Mouse (Mus musculus) adipocyte (in vitro differentiated cells): Measurements from ENCODE around the gene Hsp90b1.
"Not testable (repeated sequence)": the region's sequence is repeated elsewhere in the genome, so short reads cannot be mapped to it uniquely, and the experiment has no call there.

Source experiments
- DNase-seq: peaks from one replicate; pipeline ENCODE4 v3.0.0-alpha.2; 2016; ENCODE audit warnings: low spot score

The Hsp90b1 gene

GRCm38 (mm10) chr10:86705318-86705921 is at the start of gene Hsp90b1, which contains the start of gene Ttc41:
Gene Hsp90b1 (minus strand): TSS chr10:86705509.
Gene Ttc41 (plus strand): TSS chr10:86705811.
- DNase-seq, result peak; percentile 100

GRCm38 (mm10) chr10:86744306-86744705 is 39.0 kb upstream of the Hsp90b1 start:
- DNase-seq, result no peak

DNA sequence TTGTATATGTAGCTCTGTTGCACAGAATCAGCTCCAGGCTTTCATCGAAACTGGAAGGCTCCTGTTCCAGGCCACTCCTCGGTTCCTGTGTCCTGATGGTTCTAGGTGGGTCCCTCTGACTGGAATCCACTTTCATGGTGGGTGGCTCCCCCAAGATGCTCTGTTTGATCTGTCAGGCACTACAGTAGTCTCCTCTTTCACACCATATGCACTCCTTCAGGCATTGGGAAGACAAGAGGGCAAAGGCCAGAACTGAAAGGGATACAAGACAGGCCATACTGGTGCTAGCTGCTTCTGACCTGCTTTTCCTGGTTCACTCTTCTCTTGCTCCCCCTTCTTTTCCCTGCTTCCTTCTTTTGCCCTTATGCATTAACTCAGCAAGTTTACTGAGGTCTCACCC is 37.6 kb upstream of the Hsp90b1 start:
- DNase-seq, result no peak

DNA sequence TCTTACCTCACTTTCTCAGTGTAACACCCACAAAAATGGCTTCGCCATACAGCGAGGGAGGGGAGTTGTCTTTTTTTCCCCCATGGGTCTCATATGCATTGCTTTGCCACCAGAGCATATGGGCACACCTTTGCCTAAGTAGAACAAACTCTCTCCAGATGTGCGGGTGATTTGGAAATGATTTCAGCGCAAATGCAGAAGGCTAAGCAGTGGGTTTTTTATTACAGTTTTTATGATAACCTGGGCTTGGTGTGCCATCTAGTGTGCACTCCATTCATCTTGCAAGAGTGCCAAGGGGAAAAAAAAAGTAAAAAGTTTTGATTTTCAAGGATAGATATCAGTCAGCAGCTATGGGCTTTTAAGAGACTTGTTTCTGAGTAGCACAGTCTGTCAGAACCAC is 29.7 kb upstream of the Hsp90b1 start:
- peak; percentile 29 for DNase-seq

DNA sequence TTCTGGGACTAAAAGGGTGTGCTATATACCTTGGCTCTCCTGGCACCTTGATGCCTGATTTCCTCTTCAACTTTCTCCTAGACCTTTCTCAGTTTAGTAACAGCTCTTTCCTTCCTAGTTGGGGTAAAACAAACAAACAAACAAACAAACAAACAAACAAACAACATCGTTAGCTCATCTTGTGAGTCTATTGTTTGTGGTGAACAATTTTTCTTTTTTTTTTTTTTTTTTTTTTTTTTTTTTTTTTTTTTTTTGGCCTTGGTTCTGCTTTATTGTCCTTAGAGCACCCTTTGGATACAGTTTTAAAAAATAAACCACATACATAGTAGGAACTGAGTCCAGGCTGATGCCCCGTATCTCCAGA is 26.2 kb upstream of the Hsp90b1 start:
- no peak for DNase-seq

- DNase-seq, result peak; percentile 82
Measured at GRCm38 (mm10) chr10:86730823-86731499, 25.7 kb upstream of the Hsp90b1 start.

DNA sequence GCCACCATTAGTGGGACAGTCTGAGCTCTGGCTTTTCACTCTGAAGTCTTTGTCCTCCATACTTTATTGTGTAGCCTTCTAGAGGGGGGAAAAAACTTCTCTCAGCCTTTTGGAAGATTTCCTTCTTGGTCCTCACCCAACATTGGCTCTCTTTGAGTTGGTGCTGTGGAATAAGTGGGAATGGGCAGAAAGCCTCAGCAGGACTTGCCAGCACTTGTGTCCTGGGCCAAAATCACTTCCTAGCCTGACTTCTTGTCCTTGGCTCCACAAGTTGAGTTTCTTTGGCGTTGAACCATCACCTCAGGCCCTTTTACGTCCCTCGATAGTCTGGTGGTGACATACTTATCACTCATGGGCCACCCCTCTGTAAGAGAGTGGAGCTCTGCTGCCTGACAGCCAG is 22.9 kb upstream of the Hsp90b1 start:
- DNase-seq, result peak; percentile 64

GRCm38 (mm10) chr10:86727548-86727980 is 22.3 kb upstream of the Hsp90b1 start:
- no peak for DNase-seq

- peak; percentile 31 for DNase-seq
Measured at GRCm38 (mm10) chr10:86712156-86712555, 6.8 kb upstream of the Hsp90b1 start.

DNA sequence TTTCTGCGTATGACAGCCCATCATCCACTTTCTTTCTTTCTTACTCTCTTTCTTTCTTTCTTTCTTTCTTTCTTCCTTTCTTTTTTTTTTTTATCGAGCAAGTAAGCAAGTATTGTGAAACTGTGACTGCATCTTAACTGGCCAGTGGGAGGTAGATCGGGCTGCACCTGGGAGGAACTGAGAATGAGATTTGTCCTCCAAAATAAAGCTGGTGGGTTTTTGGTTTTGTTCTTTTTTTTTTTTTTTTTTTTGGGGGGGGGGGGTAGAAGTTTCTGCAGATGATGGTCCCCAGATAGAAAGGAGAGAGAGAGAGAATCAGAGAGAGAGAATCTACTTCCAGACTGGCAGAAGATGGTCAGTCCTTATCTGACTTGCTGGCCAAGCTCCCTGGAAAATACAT is 1.8 kb upstream of the Hsp90b1 start:
- DNase-seq, result no peak

DNA sequence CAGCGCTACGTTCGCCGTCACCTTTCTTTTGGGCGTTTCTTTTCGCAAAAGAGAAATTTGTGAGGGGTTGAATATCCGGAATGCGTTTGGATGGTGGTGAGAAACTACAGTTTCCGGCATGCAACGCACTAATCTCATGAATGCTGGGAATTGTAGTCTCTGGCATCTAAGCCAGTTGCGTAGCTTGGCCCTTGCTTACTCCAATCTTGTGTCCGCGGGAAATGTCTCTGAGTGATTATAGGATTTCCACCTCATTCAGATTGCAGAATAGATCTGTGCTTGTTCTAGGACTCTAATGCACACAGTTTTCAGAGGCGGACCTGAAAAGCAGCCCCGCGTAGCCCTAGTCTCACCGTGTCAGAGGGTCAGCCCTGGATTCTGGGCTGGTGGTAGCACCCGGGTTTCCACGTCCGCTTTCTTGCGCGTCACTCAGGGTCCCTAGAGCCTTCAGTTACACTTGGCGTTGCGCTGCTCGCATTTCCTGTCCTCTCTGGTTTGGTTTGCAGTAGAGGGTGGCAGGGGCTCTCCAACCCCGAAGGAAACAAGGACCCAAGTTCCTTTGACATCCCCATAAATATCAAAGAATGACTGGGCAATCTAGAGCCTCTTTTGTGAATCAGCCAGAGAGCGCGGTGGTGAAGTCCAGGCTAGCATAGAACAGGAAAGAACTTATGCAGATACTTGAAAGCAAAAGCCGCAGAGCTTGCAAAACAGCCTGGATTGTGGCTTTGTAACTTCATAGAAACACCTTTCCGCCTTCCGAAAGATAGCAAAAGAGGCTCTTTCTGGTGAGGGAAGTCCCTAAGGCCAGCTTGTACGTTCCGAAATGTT is 828 bp upstream of the Hsp90b1 start:
- no peak for DNase-seq

GRCm38 (mm10) chr10:86704589-86705191 is 619 bp downstream of the Hsp90b1 start:
- peak; percentile 58 for DNase-seq

DNA sequence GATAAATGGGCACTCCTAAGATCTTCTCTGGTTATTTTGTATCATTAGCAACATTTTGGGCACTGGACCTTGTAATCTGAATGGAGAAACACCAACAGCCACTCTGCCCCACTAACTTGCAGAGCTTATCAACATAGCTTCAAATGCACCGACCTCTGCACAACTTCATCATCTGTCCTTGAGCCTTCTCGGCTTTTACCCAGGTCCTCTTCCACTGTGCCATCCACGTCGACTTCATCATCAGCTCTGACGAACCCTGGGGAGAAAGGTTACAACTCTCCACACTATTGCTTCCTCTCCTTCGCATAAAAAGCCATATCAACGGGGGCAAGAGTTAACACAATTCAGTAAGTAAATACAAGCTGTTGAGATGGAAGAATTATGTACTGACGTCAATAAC is 1.2 kb downstream of the Hsp90b1 start:
- DNase-seq, result peak; percentile 33

DNA sequence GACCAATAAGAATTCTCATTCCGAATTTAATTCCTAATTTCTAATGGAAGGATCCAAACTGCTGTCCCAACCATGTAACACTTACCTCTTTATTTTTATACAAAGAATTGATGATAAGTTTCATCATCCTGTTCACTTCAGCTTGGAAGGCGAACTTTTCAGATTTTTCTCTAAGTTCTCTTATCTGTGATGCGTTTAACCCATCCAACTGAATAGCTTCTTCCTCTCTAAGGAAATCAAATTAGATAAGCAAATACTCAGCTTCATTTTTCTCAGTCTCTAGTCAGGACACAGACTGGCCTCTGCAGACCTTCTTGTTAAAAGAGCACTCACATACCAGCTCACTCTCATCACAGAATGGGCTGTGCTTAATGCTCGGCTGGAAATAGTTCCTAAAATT is 1.9 kb downstream of the Hsp90b1 start:
- DNase-seq, result no peak

GRCm38 (mm10) chr10:86702312-86702920 is 2.9 kb downstream of the Hsp90b1 start:
- DNase-seq, result no peak

DNA sequence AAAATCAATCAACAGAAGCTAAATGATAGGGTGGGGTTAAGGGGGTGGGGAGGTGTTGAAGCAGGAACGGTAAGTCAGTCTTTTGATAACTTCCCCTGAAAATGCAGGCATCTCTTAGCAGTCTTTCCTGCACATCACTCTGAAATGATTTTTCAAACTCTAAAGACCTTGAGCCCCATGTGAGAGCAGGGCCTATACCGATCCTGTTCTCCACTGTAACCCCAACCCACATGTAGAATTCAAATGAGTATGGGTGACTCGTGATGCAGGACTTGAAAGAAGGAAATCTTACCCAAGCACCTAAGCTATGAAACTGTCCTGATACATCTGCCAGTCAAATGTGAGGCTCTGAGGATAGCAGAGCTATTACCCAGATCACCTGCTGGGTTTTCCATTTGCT is 4.3 kb downstream of the Hsp90b1 start:
- no peak for DNase-seq

GRCm38 (mm10) chr10:86700251-86700650 is 5.1 kb downstream of the Hsp90b1 start:
- no peak for DNase-seq

DNA sequence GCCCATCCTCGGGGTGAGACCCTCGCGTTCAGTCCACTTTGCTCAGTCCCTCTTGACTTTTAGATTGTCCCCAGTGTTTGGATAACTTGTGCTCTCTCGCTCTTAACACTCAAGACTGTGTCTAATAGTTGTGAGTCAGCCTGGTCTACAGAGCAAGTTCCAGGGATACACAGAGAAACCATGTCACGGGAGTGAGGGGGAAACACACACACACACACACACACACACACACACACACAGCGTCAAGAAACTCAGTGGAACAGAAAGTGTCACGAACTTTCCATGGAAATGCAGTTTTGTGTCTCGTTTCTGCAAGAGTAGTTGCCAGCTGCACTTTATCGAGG is 19.3 kb downstream of the Hsp90b1 start:
- not testable (repeated sequence) for DNase-seq

DNA sequence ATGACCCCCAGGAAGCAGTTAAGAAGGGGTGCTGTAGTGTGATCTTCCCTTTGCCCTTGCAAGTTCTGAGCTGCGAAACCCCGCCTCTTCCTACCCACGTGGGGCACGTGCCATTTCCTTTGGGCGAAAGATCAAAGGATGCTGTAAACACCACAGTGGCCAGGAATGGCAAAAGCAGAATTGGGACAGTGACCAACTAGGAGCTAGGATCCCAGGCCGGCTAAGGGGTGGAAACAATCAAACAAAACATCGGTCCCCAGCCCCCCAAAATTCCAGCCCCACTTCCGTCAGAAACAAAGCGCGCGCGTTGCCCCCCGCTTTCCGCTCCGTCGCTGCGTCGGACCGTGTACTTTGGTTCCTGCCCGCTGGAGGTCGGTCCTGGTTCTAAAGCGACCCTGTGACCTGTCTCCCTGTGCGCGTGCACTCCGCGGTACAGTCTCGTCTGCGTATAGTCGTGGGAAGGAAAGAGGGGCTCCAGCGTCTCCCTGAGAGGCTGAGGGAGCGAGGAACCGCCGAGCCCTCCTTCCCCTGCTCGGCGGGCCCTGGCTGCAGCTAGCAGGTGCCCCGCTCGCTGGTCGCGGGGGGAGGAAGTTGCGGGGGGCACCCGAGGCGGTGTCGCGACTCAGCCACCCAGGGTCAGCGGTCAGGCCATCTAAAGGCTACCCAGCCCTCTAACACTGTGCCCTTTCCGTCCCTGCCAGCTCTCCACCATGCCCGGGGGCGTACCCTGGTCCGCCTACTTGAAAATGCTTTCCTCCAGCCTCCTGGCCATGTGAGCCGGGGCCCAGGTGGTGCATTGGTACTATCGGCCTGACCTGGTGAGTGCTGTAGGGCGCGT is 19.9 kb downstream of the Hsp90b1 start:
- DNase-seq, result peak; percentile 79

- peak; percentile 23 for DNase-seq
Measured at GRCm38 (mm10) chr10:86684797-86685178, 20.5 kb downstream of the Hsp90b1 start.

DNA sequence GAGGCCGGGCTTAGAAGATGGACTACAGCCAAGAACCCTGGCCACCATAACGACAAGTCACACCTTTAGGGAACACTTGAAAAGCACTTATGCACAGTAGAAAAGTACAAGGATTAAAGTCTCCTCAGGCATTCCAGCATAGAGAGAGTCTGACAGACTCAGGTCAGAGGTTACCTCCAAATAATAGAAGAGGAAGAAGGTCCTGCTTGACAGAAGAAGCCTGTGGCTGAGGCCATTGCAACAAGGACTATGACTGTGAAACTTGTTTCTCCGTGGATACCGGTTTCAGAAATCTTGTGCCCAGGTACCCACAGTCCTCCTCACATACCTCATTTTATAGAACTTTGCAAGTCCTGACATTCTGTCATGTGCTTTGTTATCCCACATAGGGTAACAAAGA is 34.8 kb downstream of the Hsp90b1 start:
- not testable (repeated sequence) for DNase-seq
